Mouse (Mus musculus) forebrain, postnatal 0 days (tissue): ENCODE data around the gene Dhx58. TPM values are rescaled to one million over a fixed set of nuclear protein-coding genes. Genes with fewer than 3 reads are reported as not detected.

Experiments used
- ATAC-seq: fragments of 200-750 bp; cut with Nextera tagmentation; 2 replicates; pipeline ENCODE4 v1.8.0; 2017; ENCODE audit warnings: mild to moderate bottlenecking, moderate library complexity
- DNase-seq: peaks from one replicate; pipeline ENCODE4 v3.0.0-alpha.2; 2015
- H3K27ac ChIP-seq: fragments of 300-500 bp; sonication (generic); 2 replicates; pipeline ENCODE4 v1.5.1; 2014; ENCODE audit warnings: low read depth, mild to moderate bottlenecking, antibody characterized with exemption, low read length, moderate library complexity, mixed read lengths
- H3K27me3 ChIP-seq: fragments of 300-500 bp; sonication (generic); 2 replicates; pipeline ENCODE4 v1.6.1; 2014; ENCODE audit warnings: mild to moderate bottlenecking, low read length, mixed read lengths; ENCODE audit not compliant: insufficient read depth
- H3K36me3 ChIP-seq: fragments of 300-500 bp; sonication (generic); 2 replicates; pipeline ENCODE4 v1.6.1; 2014; ENCODE audit warnings: mild to moderate bottlenecking, moderate library complexity; ENCODE audit not compliant: insufficient read depth
- H3K4me1 ChIP-seq: fragments of 300-500 bp; sonication (generic); 2 replicates; pipeline ENCODE4 v1.6.1; 2014; ENCODE audit warnings: antibody characterized with exemption; ENCODE audit not compliant: insufficient read depth
- H3K4me2 ChIP-seq: fragments of 300-500 bp; sonication (generic); 2 replicates; pipeline ENCODE4 v1.6.1; 2014; ENCODE audit warnings: low read depth, mild to moderate bottlenecking, moderate library complexity
- H3K4me3 ChIP-seq: fragments of 300-500 bp; sonication (generic); 2 replicates; pipeline ENCODE4 v1.5.1; 2014; ENCODE audit warnings: low read depth, low read length, mixed read lengths
- H3K9ac ChIP-seq: fragments of 300-500 bp; sonication (generic); 2 replicates; pipeline ENCODE4 v1.6.1; 2014; ENCODE audit warnings: mild to moderate bottlenecking
- H3K9me3 ChIP-seq: fragments of 300-500 bp; sonication (generic); 2 replicates; pipeline ENCODE4 v1.6.1; 2016; ENCODE audit warnings: low read length
- CTCF ChIP-seq: sonication (generic); IDR thresholded peaks from 2 replicates; pipeline ENCODE4 v1.5.1; 2016; ENCODE audit warnings: antibody characterized with exemption, control low read depth, low read depth
- WGBS: fragments of 180-500 bp; shearing (Covaris S2); extraction: QIAGEN DNeasy Blood & Tissue Kit; methylation state at CpG from one replicate; pipeline ENCODE4 v1.1.7; 2014; 5-methylcytosine and 5-hydroxymethylcytosine counted together
- polyA plus RNA-seq: library from polyadenylated mRNA; unstranded; fragments of >200 nt; fragmentation: Nextera tagmentation; extraction: Ambion mirVana; gene quantifications from 2 replicates; pipeline ENCODE4 v1.2.1, GENCODE M21; 2015
- total RNA-seq: library from RNA; depleted of rRNA; stranded (reverse); fragments of >200 nt; gene quantifications from 2 replicates; pipeline ENCODE4 v1.2.3, GENCODE M21; 2014

Dhx58 gene
- total and polyA plus RNA-seq, 2 experiments from 2014 or later: 1.5 to 2.3 TPM

- no peaks in the 10 kb centered on the region for H3K9me3 ChIP-seq
- H3K27me3 ChIP-seq: no peaks in the 10 kb centered on the region
- H3K36me3 ChIP-seq: peaks cover 38% of the 10 kb centered on the region
- no peak overlapping the region for H3K4me2 ChIP-seq
- H3K4me1 ChIP-seq: 0 out of 2 replicates have a peak, but pooled peaks cover 5% of the 10 kb centered on the region
- H3K4me3 ChIP-seq: no peak overlapping the region
- H3K9ac ChIP-seq: no peak overlapping the region
- no peak for TF ChIP-seq CTCF
- no peak overlapping the region for H3K27ac ChIP-seq
- 87% methylated on average over 4 of the region's 4 CpGs for WGBS
- ATAC-seq: no peak
- no peak for DNase-seq
These were observed 14.8 kb upstream of the Dhx58 start for GRCm38 (mm10) chr11:100718866-100719265.

GRCm38 (mm10) chr11:100718462-100718861, 14.4 kb upstream of the Dhx58 start:
- Histone ChIP-seq H3K4me3 (no peak overlapping the region), H3K4me2 (no peak overlapping the region), H3K36me3 (peaks cover 38% of the 10 kb centered on the region), H3K27me3 (no peaks in the 10 kb centered on the region), H3K27ac (no peak overlapping the region), H3K9me3 (no peaks in the 10 kb centered on the region), H3K4me1 (0 out of 2 replicates have a peak, but pooled peaks cover 8% of the 10 kb centered on the region), H3K9ac (no peak overlapping the region)
- WGBS: 94% methylated on average over 7 of the region's 7 CpGs
- DNase-seq (no peak), ATAC-seq (no peak)
- TF ChIP-seq CTCF: no peak

DNA sequence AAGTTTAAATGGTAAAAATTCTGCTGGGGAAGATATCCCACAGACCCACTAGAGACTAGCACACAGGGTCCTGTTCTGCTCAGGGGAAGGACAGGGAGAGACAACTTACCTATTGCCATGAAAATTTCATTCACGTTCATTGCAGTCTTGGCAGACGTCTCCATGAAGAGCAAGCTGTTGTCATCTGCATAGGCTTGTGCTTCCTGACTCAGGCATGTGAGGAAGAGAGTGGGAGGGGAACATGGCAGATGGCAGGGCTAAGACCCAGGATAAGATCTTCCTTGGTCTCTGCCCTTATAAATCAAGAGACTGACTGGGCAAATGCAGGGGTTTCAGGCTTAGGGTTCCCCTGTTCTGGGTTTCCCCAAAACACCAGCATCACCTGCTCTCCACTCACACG, 12.6 kb upstream of the Dhx58 start:
- H3K27me3 ChIP-seq: no peaks in the 10 kb centered on the region
- no peak overlapping the region for H3K9ac ChIP-seq
- H3K4me1 ChIP-seq: peaks cover 10% of the 10 kb centered on the region
- H3K4me2 ChIP-seq: no peak overlapping the region
- DNase-seq (no peak), ATAC-seq (no peak)
- no peaks in the 10 kb centered on the region for H3K9me3 ChIP-seq
- peaks cover 38% of the 10 kb centered on the region for H3K36me3 ChIP-seq
- H3K4me3 ChIP-seq: no peak overlapping the region
- H3K27ac ChIP-seq: no peak overlapping the region
- WGBS: 82% methylated on average over 3 of the region's 3 CpGs
- no peak for TF ChIP-seq CTCF

- peaks cover 16% of the 10 kb centered on the region for H3K4me1 ChIP-seq
- H3K27ac ChIP-seq: no peak overlapping the region
- H3K9ac ChIP-seq: no peak overlapping the region
- H3K4me2 ChIP-seq: no peak overlapping the region
- WGBS: 70% methylated on average over 6 of the region's 6 CpGs
- DNase-seq: no peak
- H3K27me3 ChIP-seq: no peaks in the 10 kb centered on the region
- no peak overlapping the region for H3K4me3 ChIP-seq
- 0 out of 2 replicates have a peak, but pooled peaks have one; percentile 26 for ATAC-seq
- peaks cover 41% of the 10 kb centered on the region for H3K36me3 ChIP-seq
- no peaks in the 10 kb centered on the region for H3K9me3 ChIP-seq
- no peak for TF ChIP-seq CTCF
These were observed 10.9 kb upstream of the Dhx58 start for GRCm38 (mm10) chr11:100714948-100715347.

- ATAC-seq (peak; percentile 39; the same call in 1 of the 2 replicates), DNase-seq (peak; percentile 77)
- Histone ChIP-seq H3K9me3 (no peaks in the 10 kb centered on the region), H3K4me3 (no peak overlapping the region), H3K27ac (no peak overlapping the region), H3K36me3 (peaks cover 42% of the 10 kb centered on the region), H3K4me2 (no peak overlapping the region), H3K9ac (no peak overlapping the region), H3K4me1 (peaks cover 16% of the 10 kb centered on the region), H3K27me3 (no peaks in the 10 kb centered on the region)
- WGBS: 48% methylated on average over 6 of the region's 6 CpGs
- peak; percentile 92 for TF ChIP-seq CTCF
These were observed 10.5 kb upstream of the Dhx58 start for GRCm38 (mm10) chr11:100714534-100714915.

DNA sequence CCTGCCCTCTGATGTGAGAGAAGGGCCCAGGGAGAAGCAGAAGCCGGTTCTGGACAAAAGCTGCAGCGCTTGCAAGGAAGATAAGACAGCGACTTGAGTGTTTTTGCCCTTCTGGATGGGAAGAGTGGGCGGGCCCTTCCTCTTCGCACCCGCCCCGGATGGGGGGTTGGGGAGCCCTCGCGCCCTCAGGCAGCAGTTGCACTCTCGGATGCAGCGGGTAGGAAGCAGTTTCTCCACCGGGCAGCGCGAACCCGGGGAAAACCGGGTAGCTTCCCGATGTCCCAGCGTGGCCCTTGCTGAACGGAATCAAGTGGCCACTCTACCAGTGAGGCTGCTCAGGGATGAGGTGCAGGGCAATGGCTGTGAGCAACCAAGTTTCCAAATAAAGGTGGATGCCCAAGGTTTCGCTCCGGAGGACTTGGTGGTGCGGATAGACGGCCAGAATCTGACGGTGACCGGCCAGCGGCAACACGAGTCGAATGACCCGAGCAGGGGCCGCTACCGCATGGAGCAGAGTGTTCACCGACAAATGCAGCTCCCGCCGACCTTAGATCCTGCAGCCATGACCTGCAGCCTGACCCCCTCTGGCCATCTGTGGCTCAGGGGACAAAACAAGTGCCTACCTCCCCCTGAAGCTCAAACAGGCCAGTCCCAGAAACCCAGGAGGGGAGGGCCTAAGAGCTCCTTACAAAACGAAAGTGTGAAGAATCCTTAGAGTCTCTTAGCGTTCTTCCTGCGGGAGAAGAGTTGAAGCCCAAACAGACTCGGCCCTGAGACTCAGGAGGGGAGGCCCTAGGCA, 9.9 kb upstream of the Dhx58 start, which contains the start of gene Hspb9:
Gene Hspb9, plus strand, starts transcription at position 116 of the 799 bp plus-strand sequence.
- Histone ChIP-seq H3K9me3 (no peaks in the 10 kb centered on the region), H3K27ac (no peak within 1 kb of the TSS), H3K9ac (0 out of 2 replicates have a peak within 1 kb of the TSS, but pooled peaks have one; percentile 2), H3K27me3 (no peaks in the 10 kb centered on the region), H3K4me3 (no peak within 1 kb of the TSS), H3K4me1 (peaks cover 16% of the 10 kb centered on the region), H3K4me2 (peak within 1 kb of the TSS; percentile 20), H3K36me3 (peaks cover 43% of the 10 kb centered on the region)
- no peak for TF ChIP-seq CTCF
- DNase-seq: no peak
- WGBS: 14% methylated on average over 38 of the region's 38 CpGs
- no peak for ATAC-seq

- TF ChIP-seq CTCF: no peak
- H3K4me2 ChIP-seq: 0 out of 2 replicates have a peak overlapping the region, but pooled peaks have one; percentile 20
- H3K27ac ChIP-seq: no peak overlapping the region
- H3K4me1 ChIP-seq: peaks cover 16% of the 10 kb centered on the region
- no peaks in the 10 kb centered on the region for H3K27me3 ChIP-seq
- H3K4me3 ChIP-seq: no peak overlapping the region
- DNase-seq (no peak), ATAC-seq (no peak)
- H3K36me3 ChIP-seq: peaks cover 43% of the 10 kb centered on the region
- 62% methylated on average over 4 of the region's 4 CpGs for WGBS
- no peaks in the 10 kb centered on the region for H3K9me3 ChIP-seq
- H3K9ac ChIP-seq: 0 out of 2 replicates have a peak overlapping the region, but pooled peaks have one; percentile 2
These were observed 9.1 kb upstream of the Dhx58 start for GRCm38 (mm10) chr11:100713174-100713573.
